Mouse (Mus musculus) heart, embryonic 12.5 days (tissue): ENCODE results near the gene Hmgn3. TPM values are rescaled to one million over a fixed set of nuclear protein-coding genes. Genes with fewer than 3 reads are reported as not detected.

Experiments used
- ATAC-seq: fragments of 200-750 bp; cut with Nextera tagmentation; 2 replicates; pipeline ENCODE4 v1.8.0; 2017; ENCODE audit warnings: moderate TSS enrichment, moderate library complexity; ENCODE audit not compliant: insufficient number of reproducible peaks, low FRiP score
- H3K27ac ChIP-seq: fragments of 300-500 bp; sonication (generic); 2 replicates; pipeline ENCODE4 v1.5.1; 2016; ENCODE audit warnings: mild to moderate bottlenecking, moderate library complexity; ENCODE audit not compliant: poor library complexity, severe bottlenecking
- H3K27me3 ChIP-seq: fragments of 300-500 bp; sonication (generic); replicated peaks from 2 replicates; pipeline ENCODE4 v1.6.1; 2016; ENCODE audit warnings: mild to moderate bottlenecking, moderate library complexity
- H3K36me3 ChIP-seq: fragments of 300-500 bp; sonication (generic); 2 replicates; pipeline ENCODE4 v1.6.1; 2016; ENCODE audit warnings: mild to moderate bottlenecking, moderate library complexity
- H3K4me1 ChIP-seq: fragments of 300-500 bp; sonication (generic); replicated peaks from 2 replicates; pipeline ENCODE4 v1.6.1; 2016; ENCODE audit warnings: mild to moderate bottlenecking
- H3K4me2 ChIP-seq: fragments of 300-500 bp; sonication (generic); 2 replicates; pipeline ENCODE4 v1.6.1; 2016; ENCODE audit warnings: mild to moderate bottlenecking, moderate library complexity
- H3K4me3 ChIP-seq: fragments of 300-500 bp; sonication (generic); 2 replicates; pipeline ENCODE4 v1.5.1; 2016; ENCODE audit warnings: mild to moderate bottlenecking
- H3K9ac ChIP-seq: fragments of 300-500 bp; sonication (generic); 2 replicates; pipeline ENCODE4 v1.6.1; 2016; ENCODE audit warnings: mild to moderate bottlenecking, moderate library complexity
- H3K9me3 ChIP-seq: fragments of 300-500 bp; sonication (generic); replicated peaks from 2 replicates; pipeline ENCODE4 v1.6.1; 2016; ENCODE audit warnings: mild to moderate bottlenecking, moderate library complexity
- WGBS: fragments of 180-500 bp; shearing (Covaris S2); methylation state at CpG from one replicate; pipeline ENCODE4 v1.1.7; 2016; 5-methylcytosine and 5-hydroxymethylcytosine counted together
- polyA plus RNA-seq: library from polyadenylated mRNA; unstranded; fragments of >200 nt; fragmentation: Nextera tagmentation; extraction: Ambion mirVana; gene quantifications from 2 replicates; pipeline ENCODE4 v1.2.1, GENCODE M21; 2016

Hmgn3 gene
- polyA plus RNA-seq, 1 experiment from 2014 or later: 124 TPM

DNA sequence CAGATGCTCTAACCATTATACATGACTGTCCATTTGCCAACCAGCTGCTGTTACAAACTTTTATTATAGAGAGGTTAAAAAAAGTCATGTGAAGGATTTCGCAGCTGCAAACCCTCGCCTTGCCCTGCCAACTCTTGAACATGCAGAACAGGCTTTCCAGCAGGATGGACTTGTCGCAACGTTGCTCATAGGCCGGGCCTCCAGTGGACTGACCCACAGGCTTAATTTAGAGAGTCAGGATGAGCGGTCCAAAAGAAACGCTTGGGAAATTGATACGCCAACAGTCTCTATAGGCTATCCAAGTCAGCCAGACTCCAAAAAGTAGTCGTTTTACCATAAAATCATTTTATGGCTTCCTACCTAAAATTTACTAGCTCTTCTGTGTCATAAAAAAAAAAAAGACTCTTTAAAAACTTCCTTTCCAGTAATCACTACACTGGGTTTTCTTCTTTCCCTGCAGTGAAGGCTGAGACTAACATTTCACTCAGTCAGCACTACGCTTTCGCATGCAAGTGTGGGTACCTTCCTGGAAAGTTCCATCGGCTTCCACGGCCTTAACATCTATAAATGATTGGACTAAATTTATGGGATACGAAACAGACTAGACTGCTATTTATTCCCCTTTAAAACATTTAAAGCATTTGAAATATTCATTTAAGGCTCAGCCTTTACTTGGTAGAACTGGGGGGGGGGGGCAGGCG, 29.6 kb downstream of the Hmgn3 start:
- Histone ChIP-seq H3K9me3 (no peaks in the 10 kb centered on the region), H3K9ac (no peak overlapping the region), H3K27ac (no peak overlapping the region), H3K36me3 (peaks cover 3% of the 10 kb centered on the region; the same call in 1 of the 2 replicates), H3K4me3 (no peak overlapping the region), H3K4me1 (peaks cover 15% of the 10 kb centered on the region; the same call in 1 of the 2 replicates), H3K27me3 (no peaks in the 10 kb centered on the region), H3K4me2 (no peak overlapping the region)
- ATAC-seq: no peak
- 90% methylated on average over 15 of the region's 15 CpGs for WGBS

DNA sequence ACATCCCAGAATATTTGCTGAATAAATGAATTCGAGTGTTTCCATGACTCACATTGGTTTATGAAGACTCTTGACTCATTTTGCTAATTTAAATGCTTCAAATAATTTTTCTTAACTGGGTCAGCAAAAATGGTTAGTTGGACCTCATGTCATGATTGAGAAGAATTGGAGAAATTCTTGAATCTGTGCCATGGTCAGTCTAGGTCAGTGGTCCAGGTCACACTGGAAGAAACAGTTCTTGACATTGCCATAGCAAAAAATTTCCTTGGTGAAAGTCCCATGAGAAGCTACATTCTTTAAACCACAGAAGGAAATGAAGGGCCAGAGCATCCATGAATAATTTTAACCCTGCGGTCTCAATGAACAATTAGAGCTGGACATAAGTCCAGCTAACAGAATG, 30.8 kb downstream of the Hmgn3 start:
- Histone ChIP-seq H3K4me3 (no peak overlapping the region), H3K9ac (no peak overlapping the region), H3K36me3 (peaks cover 7% of the 10 kb centered on the region; the same call in 1 of the 2 replicates), H3K9me3 (no peaks in the 10 kb centered on the region), H3K4me1 (peaks cover 15% of the 10 kb centered on the region; the same call in 1 of the 2 replicates), H3K4me2 (no peak overlapping the region), H3K27ac (no peak overlapping the region), H3K27me3 (no peaks in the 10 kb centered on the region)
- ATAC-seq: no peak
- 90% methylated on average over 2 of the region's 2 CpGs for WGBS

DNA sequence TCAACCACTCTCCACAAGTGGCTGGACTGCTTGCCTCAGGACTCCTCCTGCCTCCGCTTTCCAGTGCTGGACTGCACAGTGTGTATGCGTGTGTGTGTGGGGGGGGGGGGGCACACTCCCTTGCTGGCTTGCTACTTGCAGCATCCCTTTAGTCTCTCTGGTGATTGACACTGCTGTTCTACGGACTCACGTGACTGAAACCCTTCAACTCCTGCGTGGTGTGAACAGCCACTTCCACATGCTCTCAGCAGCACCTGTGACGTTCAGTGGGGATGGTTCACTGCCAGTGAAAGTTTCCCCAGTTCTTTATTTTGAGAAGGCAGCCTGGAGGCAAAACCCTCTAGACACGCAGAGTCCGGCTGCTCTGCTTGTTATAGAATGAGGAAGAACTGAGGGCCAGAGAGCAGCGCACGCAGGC, 32.7 kb downstream of the Hmgn3 start:
- Histone ChIP-seq H3K9me3 (no peaks in the 10 kb centered on the region), H3K27me3 (no peaks in the 10 kb centered on the region), H3K4me1 (peaks cover 15% of the 10 kb centered on the region; the same call in 1 of the 2 replicates), H3K36me3 (peaks cover 10% of the 10 kb centered on the region; the same call in 1 of the 2 replicates), H3K4me3 (no peak overlapping the region), H3K4me2 (peak overlapping the region; percentile 40), H3K9ac (no peak overlapping the region), H3K27ac (no peak overlapping the region)
- WGBS: 54% methylated on average over 10 of the region's 10 CpGs
- ATAC-seq: no peak

DNA sequence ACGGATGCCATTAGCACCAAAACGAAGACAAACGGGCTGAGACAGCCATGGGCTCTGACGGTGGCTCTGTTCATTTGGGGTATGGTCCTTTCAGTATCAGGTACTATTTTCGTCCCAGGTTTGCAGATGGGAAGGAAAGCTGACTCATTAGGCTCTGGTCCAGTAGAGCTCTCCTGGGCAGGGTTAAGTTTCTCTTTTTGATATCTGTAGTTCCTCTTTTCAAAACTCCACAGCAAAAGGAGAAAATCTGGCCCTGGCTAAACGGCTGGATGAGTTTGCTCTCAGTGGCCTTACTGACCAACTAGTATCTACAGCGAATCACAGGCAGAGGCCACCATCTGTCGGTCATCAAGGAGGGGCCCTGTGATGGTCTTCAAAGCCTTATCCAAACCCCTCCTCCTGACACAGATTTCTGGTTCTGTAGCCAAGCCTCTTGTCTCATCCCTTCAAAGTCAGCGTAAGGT, 34.1 kb downstream of the Hmgn3 start:
- H3K4me2 ChIP-seq: no peak overlapping the region
- H3K27ac ChIP-seq: no peak overlapping the region
- no peak for ATAC-seq
- H3K36me3 ChIP-seq: peaks cover 7% of the 10 kb centered on the region; the same call in 1 of the 2 replicates
- H3K9me3 ChIP-seq: no peaks in the 10 kb centered on the region
- no peak overlapping the region for H3K4me3 ChIP-seq
- H3K4me1 ChIP-seq: peaks cover 15% of the 10 kb centered on the region; the same call in 1 of the 2 replicates
- 53% methylated on average over 9 of the region's 9 CpGs for WGBS
- H3K27me3 ChIP-seq: no peaks in the 10 kb centered on the region
- no peak overlapping the region for H3K9ac ChIP-seq

DNA sequence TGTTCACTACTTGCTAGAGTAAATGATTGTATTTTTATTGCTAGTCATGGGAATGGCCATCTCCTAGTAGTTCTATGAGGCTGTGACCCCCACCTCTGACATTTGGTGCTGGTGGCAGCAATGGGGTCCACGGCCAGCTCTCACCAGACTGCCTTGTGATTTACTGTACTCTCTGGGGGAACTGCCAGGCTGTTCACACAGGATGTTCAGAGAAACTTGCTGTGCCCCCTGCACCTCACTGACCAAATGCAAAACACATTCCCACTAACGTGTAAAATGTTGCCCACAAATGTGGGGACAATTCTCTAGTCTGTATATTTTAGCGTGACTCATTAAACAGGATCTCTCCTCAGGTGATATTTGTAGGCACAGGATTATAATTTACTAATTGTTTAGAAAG, 34.7 kb downstream of the Hmgn3 start:
- no peaks in the 10 kb centered on the region for H3K9me3 ChIP-seq
- no peak overlapping the region for H3K9ac ChIP-seq
- no peak overlapping the region for H3K27ac ChIP-seq
- H3K4me2 ChIP-seq: no peak overlapping the region
- no peak for ATAC-seq
- H3K27me3 ChIP-seq: no peaks in the 10 kb centered on the region
- peaks cover 7% of the 10 kb centered on the region; the same call in 1 of the 2 replicates for H3K36me3 ChIP-seq
- no peak overlapping the region for H3K4me3 ChIP-seq
- WGBS: 74% methylated on average over 3 of the region's 3 CpGs
- peaks cover 15% of the 10 kb centered on the region; the same call in 1 of the 2 replicates for H3K4me1 ChIP-seq

DNA sequence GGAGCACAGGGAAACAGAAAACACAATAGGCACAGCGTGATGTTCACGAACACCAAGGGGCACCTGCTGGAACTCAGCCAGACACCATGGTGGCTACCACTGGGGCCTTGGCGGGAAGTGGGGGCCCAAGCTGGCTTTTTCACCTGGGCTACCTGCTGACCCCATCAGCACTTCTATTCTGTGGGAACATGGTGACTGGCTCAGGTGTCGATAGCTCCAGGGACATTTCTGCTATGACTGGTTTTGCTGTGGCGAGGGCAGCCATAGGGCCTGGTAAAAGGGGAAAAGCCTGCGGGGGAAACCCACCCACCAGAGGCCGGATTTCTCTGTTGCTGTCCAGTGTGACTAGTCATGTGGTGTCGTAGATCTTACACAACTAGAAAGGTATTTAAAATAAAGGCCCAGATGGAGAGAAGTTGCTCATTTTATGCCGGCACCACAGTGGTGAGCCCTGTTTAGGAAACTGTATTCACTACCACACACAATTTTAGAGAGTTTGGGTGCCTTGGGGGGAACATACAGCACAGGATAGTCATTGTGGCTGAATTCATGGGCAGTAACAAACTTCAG, 35.3 kb downstream of the Hmgn3 start:
- H3K27ac ChIP-seq: no peak overlapping the region
- H3K4me2 ChIP-seq: no peak overlapping the region
- 79% methylated on average over 9 of the region's 9 CpGs for WGBS
- peaks cover 7% of the 10 kb centered on the region; the same call in 1 of the 2 replicates for H3K36me3 ChIP-seq
- ATAC-seq: no peak
- H3K27me3 ChIP-seq: no peaks in the 10 kb centered on the region
- H3K4me1 ChIP-seq: peaks cover 15% of the 10 kb centered on the region; the same call in 1 of the 2 replicates
- H3K9me3 ChIP-seq: no peaks in the 10 kb centered on the region
- no peak overlapping the region for H3K9ac ChIP-seq
- no peak overlapping the region for H3K4me3 ChIP-seq

DNA sequence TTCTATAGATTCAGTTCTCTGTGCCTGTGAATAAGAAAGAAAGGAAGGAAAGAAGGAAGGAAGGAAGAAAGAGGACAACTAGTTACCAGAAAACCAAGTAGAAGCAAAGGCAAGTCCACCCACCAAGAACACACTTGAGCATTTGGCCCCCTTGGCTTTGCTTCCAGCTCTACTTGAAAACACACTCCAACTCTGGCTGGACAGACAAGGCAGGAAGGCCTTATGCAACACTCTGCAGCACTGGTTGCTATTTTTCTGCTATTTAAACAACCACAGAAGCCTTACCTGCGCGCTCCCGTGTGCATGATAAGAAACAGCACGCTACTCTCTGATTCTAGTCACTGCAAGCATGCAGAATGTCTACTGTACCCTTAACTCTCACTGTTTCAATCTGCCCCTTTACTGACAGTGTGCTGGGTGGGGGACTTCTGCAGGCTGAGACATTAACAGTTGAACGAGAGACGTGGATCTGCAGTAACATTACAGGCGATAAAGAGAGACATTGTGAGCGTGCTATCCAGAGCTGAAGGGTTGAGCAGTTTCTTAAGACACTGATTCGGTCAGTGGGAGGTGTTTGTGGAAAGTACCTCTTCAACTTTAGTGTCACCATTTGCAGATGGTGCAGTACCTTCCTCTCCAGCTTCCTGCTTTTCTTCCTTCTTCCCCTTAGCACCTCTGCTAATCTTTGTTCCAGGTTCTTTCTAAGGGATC, 35.9 kb downstream of the Hmgn3 start:
- Histone ChIP-seq H3K27ac (no peak overlapping the region), H3K4me1 (peaks cover 15% of the 10 kb centered on the region; the same call in 1 of the 2 replicates), H3K4me2 (no peak overlapping the region), H3K36me3 (peaks cover 7% of the 10 kb centered on the region; the same call in 1 of the 2 replicates), H3K9me3 (no peaks in the 10 kb centered on the region), H3K4me3 (no peak overlapping the region), H3K9ac (no peak overlapping the region), H3K27me3 (no peaks in the 10 kb centered on the region)
- ATAC-seq: no peak
- WGBS: 82% methylated on average over 9 of the region's 9 CpGs

DNA sequence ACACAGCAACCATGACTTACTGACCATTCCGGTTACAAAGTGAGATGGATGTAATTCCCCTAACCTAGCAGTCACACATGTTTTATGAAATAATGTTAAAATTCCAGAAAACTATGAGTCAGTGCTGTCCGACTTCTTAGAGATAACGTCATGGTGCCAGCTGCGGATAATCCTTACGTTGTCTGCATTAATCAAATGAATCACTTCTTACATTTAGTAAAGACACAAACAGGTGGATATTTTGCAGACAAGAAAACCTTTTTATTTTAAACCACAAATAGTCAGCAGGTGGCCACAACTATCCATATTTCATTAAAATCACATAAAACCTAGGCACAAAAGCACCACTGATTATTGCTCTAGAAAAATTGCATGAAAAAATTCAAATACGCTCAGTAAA, 36.8 kb downstream of the Hmgn3 start:
- Histone ChIP-seq H3K36me3 (peaks cover 7% of the 10 kb centered on the region; the same call in 1 of the 2 replicates), H3K9me3 (no peaks in the 10 kb centered on the region), H3K27me3 (no peaks in the 10 kb centered on the region), H3K27ac (no peak overlapping the region), H3K4me1 (peaks cover 15% of the 10 kb centered on the region; the same call in 1 of the 2 replicates), H3K4me3 (no peak overlapping the region), H3K9ac (no peak overlapping the region), H3K4me2 (no peak overlapping the region)
- ATAC-seq: no peak
- WGBS: 83% methylated on average over 6 of the region's 6 CpGs

DNA sequence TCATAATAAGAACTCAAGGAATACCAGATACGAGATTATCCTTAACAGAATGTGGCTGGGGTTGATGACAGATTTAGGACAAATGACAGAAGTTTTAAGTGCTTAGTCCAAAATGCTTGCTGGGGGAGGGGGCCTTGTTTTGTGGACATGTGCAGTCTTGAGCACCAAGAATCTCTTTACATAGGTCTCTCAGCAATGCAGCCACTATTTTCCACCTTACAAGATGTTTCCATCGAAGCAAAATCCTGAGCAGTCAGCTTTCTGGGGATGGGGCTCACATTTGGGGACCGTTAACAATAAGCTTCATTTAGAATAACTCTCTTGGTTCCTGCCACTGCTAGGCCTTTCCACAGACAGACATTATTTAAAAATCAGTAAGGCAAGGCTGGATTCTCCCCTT, 37.7 kb downstream of the Hmgn3 start:
- Histone ChIP-seq H3K36me3 (peaks cover 7% of the 10 kb centered on the region; the same call in 1 of the 2 replicates), H3K4me1 (peaks cover 8% of the 10 kb centered on the region; the same call in 1 of the 2 replicates), H3K4me3 (no peak overlapping the region), H3K9ac (no peak overlapping the region), H3K4me2 (no peak overlapping the region), H3K27ac (no peak overlapping the region), H3K9me3 (no peaks in the 10 kb centered on the region), H3K27me3 (no peaks in the 10 kb centered on the region)
- ATAC-seq: no peak
- WGBS: 67% methylated on average over 3 of the region's 3 CpGs

DNA sequence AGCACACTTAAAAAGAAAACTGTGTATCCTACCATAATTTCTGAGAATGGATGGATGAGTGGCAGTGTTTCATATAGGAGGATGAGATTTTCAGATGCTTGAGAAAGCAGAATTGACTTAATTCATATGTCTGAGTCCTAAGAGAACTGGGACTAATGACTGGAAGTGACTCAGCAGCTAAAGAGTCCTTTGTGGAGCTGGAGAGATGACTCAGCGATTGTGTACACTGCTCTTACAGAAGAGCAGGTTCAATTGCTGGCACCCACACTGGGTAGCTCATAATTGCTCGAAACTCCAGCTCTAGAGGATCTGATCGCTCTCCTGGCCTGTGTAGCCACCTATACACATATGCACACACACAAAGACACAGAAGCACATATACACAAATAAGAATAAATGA, 42.7 kb downstream of the Hmgn3 start:
- Histone ChIP-seq H3K27ac (no peak overlapping the region), H3K36me3 (no peaks in the 10 kb centered on the region), H3K4me1 (no peaks in the 10 kb centered on the region), H3K4me3 (no peak overlapping the region), H3K27me3 (no peaks in the 10 kb centered on the region), H3K4me2 (no peak overlapping the region), H3K9me3 (no peaks in the 10 kb centered on the region), H3K9ac (no peak overlapping the region)
- ATAC-seq: no peak
- 85% methylated on average over 3 of the region's 3 CpGs for WGBS

DNA sequence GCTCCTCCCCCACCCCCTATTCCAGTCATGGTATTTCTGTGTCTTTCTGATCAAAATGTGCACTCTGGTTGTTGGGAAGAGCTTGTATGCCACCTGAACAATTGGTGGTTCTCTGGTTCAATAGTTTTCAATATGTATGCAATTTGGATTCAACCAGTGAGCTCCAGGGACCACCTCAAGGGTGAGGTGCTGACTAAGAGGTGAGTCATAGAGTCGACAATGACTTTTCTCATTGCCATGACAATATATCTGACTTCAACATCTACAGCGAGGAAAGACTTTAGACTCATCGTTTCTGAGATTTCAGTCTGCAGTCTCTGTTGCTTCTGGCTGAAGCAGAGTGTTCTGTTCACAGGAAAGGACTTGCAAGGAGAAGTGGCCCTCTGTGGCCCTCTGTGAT, 44.8 kb downstream of the Hmgn3 start:
- Histone ChIP-seq H3K4me3 (no peak overlapping the region), H3K4me1 (no peaks in the 10 kb centered on the region), H3K27me3 (no peaks in the 10 kb centered on the region), H3K9me3 (no peaks in the 10 kb centered on the region), H3K27ac (no peak overlapping the region), H3K36me3 (no peaks in the 10 kb centered on the region), H3K4me2 (no peak overlapping the region), H3K9ac (no peak overlapping the region)
- WGBS: 77% methylated on average over 3 of the region's 3 CpGs
- ATAC-seq: no peak
